Mouse (Mus musculus) layer of hippocampus, postnatal 25 days (tissue): ENCODE results near the gene Uck2. TPM values are rescaled to one million over a fixed set of nuclear protein-coding genes. Genes with fewer than 3 reads are reported as not detected.

Experiments used
- DNase-seq, 2 experiments: peaks; one replicate each; pipeline ENCODE4 v3.0.0; 2022; ENCODE audit warnings: mixed read lengths in 2 of 2, low spot score in 1 of 2; ENCODE audit errors: extremely low spot score in 1 of 2
- total RNA-seq, 2 experiments: library from RNA; stranded (reverse); gene quantifications; 2 replicates each; pipeline ENCODE4 v1.2.3; 2021

The Uck2 gene
- total RNA-seq, 2 experiments from 2014 or later: 45.5 to 47.3 TPM

DNA sequence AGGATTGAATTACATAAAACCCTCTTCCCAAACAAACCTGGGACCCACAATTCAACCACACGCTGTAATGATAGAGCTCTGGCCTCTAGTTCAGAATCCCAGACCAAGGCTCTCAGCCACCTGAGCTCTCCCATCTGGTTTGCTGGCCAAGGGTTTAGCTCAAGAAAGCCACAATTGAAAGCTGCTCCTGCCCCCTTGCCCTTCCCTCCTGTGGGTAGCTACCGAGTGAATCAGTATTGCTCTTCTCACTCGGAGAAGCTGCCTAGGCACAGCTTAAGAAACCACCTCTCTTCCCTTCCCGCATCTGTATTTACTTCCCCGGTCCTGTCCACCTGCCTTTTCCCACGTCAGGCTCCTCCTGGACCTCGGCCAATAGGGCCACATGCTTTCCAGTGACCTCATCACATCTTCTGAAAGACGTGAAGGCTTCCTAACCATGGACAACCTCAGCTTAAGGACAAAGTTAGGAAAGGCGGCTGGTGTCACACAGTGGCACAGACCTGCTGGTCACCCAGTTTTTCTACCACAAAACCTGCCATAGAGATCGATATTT, 22.6 kb downstream of the Uck2 start:
- DNase-seq: no peak

DNA sequence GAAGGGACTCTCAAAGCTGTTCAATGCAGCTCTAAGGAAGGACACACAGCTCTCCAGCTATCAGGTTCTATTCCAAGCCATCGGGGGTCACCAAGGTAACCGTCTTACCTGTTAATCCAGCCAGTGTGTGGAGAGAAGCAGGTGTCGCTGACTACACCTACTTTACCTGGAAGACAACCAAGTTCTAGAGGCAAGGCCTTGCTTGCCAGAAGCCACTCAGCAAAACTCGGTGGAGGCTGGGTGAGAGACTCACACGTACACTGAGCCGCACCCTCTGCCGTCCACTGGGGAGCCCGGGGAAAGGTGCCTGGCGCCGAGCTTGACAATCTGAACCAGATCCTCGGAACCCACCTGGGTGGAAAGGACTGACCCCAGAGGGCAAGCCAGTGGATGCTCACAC, 23.4 kb downstream of the Uck2 start:
- DNase-seq: no peak

GRCm38 (mm10) chr1:167259702-167260101, 25.4 kb downstream of the Uck2 start:
- DNase-seq: peak in 1 of 2 experiments; percentile 42

DNA sequence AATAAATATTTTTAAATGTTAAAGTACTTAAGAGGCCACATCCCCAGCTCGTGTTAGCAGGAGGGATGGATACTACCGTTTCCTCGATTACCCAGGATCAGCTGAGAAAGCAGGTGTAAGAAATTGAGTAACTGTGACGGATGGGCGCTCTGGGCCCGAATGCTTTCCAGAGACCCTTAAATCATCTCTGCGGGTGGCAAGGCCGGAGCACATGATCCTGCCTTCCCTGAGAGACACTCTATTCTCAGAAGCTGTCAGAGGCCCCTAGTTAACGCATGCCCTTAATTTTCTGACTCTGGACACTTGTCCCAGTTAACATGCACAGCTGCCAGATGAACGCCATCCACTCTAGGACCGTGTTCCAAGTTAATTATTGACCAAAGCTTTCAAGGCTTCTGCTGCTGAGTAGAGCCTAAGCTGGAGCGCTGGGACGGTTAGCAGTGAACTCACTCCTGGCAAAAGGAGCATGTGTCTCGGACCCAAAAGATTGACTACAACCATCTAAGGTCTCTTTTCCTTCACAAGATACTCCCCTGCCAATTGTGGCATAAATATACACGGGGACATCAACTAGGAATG, 28.3 kb downstream of the Uck2 start:
- no peak for DNase-seq

- no peak for DNase-seq
Observed at GRCm38 (mm10) chr1:167253579-167253978, 31.5 kb downstream of the Uck2 start.

GRCm38 (mm10) chr1:167249881-167250280, 35.2 kb downstream of the Uck2 start:
- DNase-seq: no peak

DNA sequence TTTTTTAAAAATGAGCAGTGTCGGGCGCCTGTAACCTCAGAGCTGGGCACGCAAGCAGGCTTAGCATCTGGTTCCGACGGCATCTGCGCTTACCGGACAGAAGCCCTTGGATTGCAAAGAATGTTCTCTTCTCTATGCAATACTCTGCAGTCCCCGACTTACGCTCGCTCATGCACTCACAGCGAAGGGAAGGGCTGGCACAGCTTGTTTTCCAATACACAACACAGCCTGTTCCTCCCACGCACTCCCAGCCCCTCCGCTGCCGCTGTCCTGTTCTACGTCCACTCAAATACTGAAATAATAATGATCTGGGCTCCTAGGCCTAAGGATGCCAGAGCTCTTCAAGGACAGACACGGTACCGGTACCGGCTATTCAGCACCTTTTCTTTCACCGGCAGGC, 35.9 kb downstream of the Uck2 start:
- no peak for DNase-seq

- DNase-seq: no peak
Observed at GRCm38 (mm10) chr1:167247886-167248285, 37.2 kb downstream of the Uck2 start.

- DNase-seq: no peak
Observed at GRCm38 (mm10) chr1:167246976-167247375, 38.1 kb downstream of the Uck2 start.

- DNase-seq: no peak
Observed at GRCm38 (mm10) chr1:167246275-167246674, 38.8 kb downstream of the Uck2 start.

DNA sequence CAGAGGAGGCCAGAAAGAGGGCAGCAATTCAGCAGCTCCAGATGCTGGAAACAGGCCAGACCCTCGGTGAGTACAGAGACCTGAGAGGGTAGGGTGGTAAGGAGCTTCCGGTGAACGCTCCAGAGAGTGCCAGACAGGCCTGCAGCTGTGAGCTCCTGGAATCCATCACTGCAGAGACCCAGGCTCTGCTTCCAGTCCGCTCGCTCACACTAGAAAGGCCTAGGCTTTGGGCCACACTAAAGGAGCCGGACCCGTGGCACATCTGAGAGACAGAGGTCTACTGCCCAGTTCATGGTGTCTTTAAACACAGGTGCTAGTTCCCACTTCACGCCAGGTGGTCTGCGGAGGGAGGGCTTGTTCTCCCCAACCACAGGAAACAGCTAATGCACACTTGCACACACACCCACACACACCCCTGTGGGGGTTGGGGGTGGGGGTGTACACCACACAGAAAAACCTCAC, 39.9 kb downstream of the Uck2 start:
- no peak for DNase-seq

DNA sequence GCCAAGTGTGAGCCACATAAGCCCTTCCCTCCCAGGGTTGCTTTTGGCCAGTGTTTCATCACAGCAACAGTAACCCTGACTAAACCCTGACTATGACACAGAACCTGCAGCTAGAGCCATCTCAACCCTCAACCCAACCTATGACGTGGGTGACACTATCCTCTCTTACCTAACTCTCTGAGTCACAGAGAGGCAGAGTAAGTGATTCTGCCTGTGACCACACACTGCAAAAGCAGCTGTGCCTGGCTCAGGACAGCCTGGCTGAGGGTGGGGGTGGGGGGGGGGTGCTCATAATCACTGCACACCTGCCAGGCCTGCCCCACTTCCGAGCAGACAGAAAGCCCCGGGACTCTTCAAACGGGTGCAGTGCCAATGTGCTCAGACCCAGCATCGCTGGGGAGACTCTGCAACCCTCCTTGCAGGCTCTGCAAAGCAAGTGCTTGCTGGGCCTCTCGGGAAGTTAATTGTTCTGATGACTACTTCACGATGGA, 42.9 kb downstream of the Uck2 start:
- DNase-seq: no peak

DNA sequence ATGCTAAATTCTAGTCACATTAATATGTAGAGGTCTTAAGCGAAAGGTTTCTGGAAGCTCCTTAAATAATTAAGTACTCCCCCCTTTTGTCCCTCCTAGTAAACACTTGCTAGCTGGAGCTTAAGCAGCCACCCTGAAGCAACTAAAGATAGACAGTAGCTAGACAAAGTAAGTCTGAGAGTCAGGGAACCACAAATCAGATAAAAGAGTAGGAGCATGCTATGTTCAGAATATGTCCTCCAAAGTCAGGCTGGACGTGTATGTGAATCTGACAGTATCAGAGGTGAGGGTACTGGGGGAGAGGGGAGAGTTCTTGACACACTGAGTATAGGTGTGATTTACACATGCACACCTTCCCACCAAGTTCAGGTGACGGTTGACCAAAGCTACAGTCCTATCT, 43.6 kb downstream of the Uck2 start:
- no peak for DNase-seq

DNA sequence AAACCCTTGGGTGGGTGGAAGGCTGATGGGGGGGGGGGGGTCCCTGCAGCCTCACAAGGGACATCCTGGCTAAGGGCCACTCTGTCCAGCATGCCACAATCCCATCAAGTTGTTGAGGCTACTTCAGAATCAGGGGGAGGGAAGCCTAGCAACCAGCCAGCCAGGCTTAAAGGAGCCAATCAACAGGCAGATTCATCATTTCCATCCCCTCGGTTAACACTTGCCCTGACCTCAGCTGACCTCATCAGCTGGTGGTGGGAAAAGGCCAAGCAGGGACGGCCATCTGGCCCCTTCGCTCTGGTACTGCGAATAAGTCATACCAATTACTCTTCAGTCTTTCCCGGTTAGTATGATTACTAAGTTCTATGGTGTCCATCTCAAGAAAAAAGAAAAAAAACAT, 44.8 kb downstream of the Uck2 start:
- DNase-seq: no peak

DNA sequence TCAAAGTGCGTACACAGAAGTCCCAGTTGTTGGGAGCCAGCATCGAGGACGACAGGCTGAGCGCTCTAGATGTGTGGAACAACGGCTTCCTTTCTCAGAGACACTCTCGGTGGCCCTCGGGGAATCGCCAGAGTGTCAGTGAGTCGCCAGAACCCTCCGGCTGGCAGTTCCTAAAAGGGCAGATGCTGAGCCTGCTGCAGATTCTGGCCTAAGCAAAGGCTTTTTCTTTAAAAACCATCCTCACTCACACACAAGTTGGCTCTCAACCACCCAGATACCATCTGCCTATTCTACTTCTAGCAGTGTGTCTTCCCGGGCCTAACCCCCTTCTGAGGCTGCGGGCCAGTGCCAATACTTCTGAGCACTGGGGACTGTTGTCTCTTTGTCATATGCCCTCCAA, 45.2 kb downstream of the Uck2 start:
- DNase-seq: peak in 1 of 2 experiments; percentile 35

DNA sequence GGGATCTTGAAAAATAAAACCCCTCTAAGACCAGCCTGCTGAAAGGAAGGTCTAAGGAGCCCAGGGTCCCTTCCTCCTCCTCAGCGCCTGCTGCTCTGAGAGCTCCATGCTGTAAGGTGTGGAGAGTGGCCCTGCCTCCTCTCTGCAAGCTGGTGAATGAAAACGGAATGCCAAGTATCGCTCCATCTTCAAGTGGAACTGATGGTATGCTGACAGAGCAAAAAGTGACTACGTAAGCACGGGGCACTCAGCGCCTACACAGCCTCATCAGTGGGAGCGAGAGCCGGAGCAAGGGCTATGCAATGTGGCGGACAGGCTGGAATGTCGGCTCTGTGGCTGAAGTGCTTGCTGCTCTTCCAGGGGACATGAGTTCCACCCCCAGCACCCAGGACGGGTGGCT, 47.3 kb downstream of the Uck2 start:
- DNase-seq: no peak

DNA sequence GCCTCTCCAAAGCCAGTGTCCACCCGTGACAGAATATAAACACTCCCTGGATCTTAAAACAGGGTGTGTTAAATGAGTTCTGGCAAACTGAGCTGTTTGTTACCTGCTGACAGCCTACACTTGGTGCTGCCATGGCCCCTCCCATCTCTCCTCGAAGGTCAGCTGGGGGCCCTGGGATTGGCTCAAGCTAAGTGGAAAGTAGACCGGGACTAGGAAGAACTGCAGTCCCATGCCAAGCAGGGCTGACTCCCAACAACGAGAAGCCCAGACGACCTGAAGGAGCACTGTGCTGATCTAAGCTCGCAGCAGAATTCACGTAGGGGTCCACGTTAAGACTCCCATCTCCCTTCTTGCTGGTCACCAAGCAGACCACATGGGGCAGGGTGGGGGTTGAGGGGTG, 48.3 kb downstream of the Uck2 start:
- no peak for DNase-seq

DNA sequence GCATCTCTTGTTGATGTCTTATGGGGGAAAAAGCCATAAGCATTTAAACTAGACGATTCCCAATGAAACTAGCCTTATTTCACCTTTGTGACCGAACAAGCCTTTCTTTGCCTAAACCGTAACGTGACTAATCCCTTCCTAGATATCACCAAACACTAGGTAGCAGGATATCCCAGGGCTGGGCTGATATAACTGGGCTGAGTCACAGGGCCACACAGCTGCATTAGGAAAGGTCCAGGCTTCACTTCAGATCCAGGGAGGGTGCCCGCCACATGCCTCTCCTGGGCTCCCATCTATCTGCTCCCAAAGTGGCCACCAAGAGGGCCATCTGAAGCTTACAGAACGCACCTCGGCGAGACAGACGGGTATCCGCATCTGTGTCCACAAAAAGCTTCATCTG, 50.8 kb downstream of the Uck2 start:
- no peak for DNase-seq

GRCm38 (mm10) chr1:167232918-167233317, 52.2 kb downstream of the Uck2 start:
- DNase-seq: no peak

DNA sequence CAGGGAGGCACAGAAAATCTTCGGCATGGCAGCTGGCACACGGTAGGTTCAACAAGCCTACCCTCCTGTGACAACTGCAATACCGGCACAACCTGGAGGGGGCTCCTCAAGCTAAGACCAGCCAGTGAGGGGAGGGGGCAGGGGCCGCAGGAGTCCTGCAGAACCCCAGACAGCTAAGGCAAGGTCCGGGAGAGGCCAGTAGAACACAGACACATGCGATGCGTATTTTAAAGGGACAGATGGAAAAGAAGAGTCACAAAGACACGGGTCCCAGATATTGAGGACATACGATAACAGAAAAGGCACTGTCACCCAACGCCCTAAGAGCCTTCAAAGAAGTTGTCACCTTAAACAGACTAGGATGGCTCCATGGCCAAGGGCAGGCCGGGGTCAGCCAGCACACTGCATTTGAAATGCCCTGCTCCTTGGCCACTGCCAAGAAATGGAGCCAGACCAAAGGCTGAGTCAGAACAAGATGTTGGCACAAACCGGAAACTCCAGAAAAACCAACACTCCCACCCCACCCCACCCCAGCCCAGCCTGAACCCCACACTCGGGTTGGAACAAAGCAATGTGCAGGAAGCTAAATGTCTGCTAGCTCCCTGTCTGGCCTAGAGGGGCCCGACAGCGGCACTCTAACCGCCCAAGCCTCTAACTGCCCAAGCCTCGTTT, 53.4 kb downstream of the Uck2 start:
- peak in 1 of 2 experiments; percentile 43 for DNase-seq

DNA sequence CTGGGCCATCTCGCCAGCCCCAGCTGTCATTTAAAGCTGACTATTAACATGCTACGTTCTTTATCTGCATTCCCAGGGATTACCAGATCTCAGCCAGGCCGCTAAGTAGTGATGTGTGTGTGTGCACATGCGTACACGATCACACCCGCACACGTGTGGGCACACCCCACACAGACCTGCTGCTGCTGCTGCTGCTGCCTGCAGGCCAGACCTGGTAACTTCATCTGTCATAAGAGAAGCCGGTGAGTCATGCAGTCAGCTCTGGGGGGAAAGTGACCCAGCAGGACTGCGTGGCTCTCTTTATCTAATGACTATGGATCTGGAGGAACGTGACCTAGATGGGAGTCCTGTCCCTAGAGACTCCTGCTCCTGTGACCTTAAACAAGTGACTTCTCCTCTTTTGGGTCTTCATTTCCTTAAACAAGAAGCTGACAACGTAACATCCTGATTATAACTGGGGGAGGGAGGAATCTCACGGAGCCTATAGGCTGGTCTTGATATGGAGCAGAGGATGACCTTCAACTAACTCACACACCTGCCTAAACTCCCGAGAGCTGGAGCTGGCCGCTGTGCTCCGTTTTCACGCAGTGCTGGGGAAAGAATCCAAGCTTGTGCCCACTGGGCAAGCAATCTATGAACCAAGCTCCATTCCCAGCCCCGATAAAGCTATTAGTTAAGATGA, 54.0 kb downstream of the Uck2 start:
- no peak for DNase-seq
